Mouse (Mus musculus) left cerebral cortex, adult 2 months (tissue): ENCODE results near the gene Shisa7. TPM values are rescaled to one million over a fixed set of nuclear protein-coding genes. Genes with fewer than 3 reads are reported as not detected.
"Not testable (repeated sequence)": the region's sequence is repeated elsewhere in the genome, so short reads cannot be mapped to it uniquely, and the experiment has no call there.

Experiments used
- DNase-seq, 2 experiments: peaks; one replicate each; pipeline ENCODE4 v3.0.0; 2021 to 2022; ENCODE audit warnings: low spot score in 2 of 2, mixed read lengths in 1 of 2; ENCODE audit errors: extremely low spot score in 1 of 2
- H3K27ac ChIP-seq: fragments of 200-600 bp; 2 replicates; pipeline ENCODE4 v1.8.1; 2022
- H3K4me3 ChIP-seq: fragments of 200-600 bp; 2 replicates; pipeline ENCODE4 v1.8.1; 2022
- CTCF ChIP-seq: fragments of 200-600 bp; IDR thresholded peaks from 2 replicates; pipeline ENCODE4 v1.8.1; 2022; ENCODE audit warnings: antibody characterized with exemption, mild to moderate bottlenecking, moderate library complexity
- intact Hi-C: fragments of 180-260 bp; cut with DNase I; formaldehyde crosslinking; loops from one replicate; pipeline ENCODE4 v1.15.1; 2025
- long read RNA-seq, 2 experiments: library from polyadenylated mRNA; stranded (forward); transcript quantifications; one replicate each; pipeline ENCODE4 v2.0.0; 2021; ENCODE audit warnings: borderline mapping rate in 2 of 2
- total RNA-seq, 2 experiments: library from RNA; stranded (reverse); gene quantifications; 2 replicates each; pipeline ENCODE4 v1.2.3; 2021

Shisa7 gene
- 100 to 1,000 TPM; 134 to 138 TPM for total RNA-seq
- long read RNA-seq, experiment 1, full-length matches to known transcripts: 26 of 89 reads
- long read RNA-seq, experiment 1, partial matches to known transcripts: 14 of 89 reads
- long read RNA-seq, experiment 1, other reads (novel, unspliced or antisense): 49 of 89 reads
- long read RNA-seq, experiment 2, full-length matches to known transcripts: 10 of 60 reads
- long read RNA-seq, experiment 2, partial matches to known transcripts: 14 of 60 reads
- long read RNA-seq, experiment 2, other reads (novel, unspliced or antisense): 36 of 60 reads

DNA sequence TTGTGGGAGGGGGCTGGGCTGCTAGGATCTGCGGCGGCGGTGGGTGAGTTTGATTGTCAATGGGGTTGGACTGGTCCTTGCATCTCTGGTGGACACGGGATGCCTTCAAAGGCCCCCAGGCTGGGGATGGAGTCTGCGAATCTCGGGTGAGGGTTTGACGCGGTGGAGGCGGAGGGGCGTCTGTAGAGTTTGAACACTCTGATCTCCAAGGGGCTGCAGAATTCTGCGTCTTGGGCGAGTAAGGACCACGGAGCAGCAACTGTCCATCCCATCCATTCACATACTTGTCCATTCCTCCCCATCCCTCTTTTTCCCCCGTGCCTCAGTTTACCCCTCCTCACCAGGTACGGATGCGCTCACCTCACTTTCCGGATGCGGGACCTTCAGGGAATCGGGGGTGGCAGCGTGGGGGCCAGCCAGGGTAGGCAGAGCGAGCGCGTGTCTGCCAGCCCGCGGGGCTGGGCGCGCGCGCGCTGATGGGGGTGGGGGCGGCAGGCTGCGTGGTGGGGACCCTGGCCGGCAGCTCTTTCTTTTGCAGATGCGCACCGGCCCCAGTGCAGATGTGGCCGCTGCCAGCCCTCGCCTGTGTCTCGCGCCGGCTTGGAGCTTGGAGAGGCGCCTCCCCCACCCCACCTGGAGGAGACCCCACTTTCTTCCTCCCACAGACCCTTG, at the start of gene Shisa7:
Gene Shisa7 (minus strand): TSS at position 452 of the 672 bp plus-strand sequence.
- intact Hi-C loops: loop anchor here (2.0 to 10.0 kb wide), 2 partner anchors 70 to 210 kb away; partner anchors contain the start of genes Zfp580 and Zfp628
- TF ChIP-seq CTCF: no peak
- peak in 1 of 2 experiments; percentile 54 for DNase-seq
- peak within 1 kb of the TSS; percentile 55 for H3K4me3 ChIP-seq
- H3K27ac ChIP-seq: peak within 1 kb of the TSS; percentile 96

DNA sequence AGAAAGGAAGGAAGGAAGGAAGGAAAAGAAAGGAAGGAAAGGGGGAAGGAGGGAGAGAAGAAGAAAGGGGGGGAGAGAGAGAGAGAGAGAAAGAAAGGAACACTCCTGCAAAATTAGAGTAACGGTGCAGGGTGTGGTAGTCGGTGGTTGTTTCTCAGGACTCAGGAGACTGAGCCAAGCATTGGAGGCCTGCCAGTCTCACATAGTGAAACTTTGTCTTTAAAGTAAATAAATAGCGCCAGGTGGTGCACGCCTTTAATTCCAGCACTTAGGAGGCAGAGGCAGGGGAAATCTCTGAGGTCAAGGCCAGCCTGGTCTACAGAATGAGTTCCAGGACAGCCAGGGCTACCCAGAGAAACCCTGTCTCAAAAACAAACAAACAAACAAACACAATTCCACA, 42.2 kb upstream of the Shisa7 start:
- intact Hi-C loops: no loop called here
- no peak for DNase-seq
- no peak for TF ChIP-seq CTCF
- H3K4me3 ChIP-seq: no peak overlapping the region
- no peak overlapping the region for H3K27ac ChIP-seq

DNA sequence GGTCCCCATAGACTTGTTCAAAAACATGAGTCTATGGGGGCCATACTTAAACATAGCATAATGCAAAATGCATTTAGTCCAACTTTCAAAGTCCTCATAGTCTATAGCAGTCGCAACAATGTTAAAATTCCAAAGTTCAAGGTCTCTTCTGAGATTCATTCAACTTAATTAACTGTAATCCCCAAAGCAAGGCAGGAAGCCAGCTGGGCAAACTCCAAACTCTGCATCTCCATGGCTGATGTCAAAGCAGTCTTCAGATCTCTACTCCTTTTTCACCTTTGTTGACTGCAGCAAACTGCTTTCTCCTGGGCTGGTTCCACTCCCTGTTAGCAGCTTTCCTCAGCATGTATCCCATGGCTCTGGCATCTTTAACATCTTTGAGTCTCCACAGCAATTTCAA, 34.5 kb upstream of the Shisa7 start:
- H3K4me3 ChIP-seq, intact Hi-C loops, H3K27ac ChIP-seq, DNase-seq: not testable (repeated sequence)

DNA sequence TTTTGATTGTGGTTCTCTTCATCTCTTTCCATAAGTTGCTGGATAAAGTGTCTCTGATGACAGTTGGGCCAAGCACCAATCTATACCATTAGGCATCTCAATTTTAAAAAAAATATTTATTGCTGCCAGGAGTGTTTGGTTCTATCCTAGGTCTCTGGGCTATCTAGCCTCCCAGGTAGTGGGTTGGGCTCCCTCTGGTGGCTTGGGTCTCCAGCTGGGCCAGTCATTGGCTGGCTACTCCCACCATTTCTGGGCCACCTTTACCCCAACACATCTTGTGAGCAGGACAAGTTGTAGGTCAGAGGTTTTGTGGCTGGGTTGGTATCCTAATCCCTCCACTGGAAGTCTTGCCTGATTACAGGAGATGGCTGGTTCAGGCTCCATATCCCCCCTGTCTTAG, 33.7 kb upstream of the Shisa7 start:
- DNase-seq: no peak
- Histone ChIP-seq H3K4me3 (no peak overlapping the region), H3K27ac (no peak overlapping the region)
- intact Hi-C loops: no loop called here
- peak; percentile 20 for TF ChIP-seq CTCF

DNA sequence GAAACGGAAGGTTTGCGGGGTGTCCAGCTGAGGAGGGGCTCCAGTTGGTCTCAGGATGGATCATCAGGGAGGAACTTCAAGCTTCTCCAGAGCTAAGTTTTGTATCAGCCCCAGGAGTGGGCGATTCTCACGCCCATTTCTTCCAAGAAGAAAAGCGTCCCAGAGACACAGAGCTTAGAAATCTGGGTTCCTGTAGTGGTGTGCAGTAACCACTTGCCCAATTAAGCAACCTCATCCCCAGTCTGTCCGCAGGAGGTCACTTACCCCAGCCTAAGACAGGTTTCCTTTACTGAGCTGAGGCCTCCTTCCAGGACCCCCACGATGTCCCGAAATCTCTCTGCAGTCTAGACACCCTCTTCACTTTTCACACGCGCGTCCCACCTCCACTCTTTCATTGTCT, 32.7 kb upstream of the Shisa7 start:
- DNase-seq: no peak
- intact Hi-C loops: no loop called here

DNA sequence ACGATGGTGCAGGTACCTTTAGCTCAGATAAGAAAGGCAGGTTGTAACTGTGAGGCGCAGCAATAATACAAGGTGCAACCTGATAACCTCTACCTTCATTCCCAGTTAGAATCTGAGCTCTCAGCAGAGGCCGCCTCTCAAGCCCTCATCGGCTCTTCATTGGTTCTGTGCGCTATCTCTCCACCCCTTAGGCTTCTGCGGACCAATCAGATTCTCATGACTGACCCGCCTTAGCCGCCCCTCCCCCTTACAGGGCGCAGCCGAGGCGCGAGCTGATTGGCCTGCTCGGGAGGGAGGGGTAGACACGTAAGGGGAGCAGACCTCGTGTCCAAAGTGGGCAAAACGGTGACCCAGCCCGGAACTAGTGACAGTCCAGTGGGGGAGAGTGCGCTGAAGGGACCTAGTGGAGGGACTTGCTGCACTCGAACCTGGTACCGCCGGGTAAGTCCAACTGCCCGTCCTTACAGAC, 32.3 kb upstream of the Shisa7 start, which contains the start of gene Isoc2a:
Gene Isoc2a (plus strand): TSS at position 401 of the 469 bp plus-strand sequence.
- peak within 1 kb of the TSS; percentile 62 for H3K4me3 ChIP-seq
- DNase-seq: peak; percentile 78 to 86
- intact Hi-C loops: no loop called here
- no peak for TF ChIP-seq CTCF
- peak within 1 kb of the TSS; percentile 71; the same call in 1 of the 2 replicates for H3K27ac ChIP-seq

More for the DNA sequence above, 32.7 kb upstream of the Shisa7 start:
- no peak for TF ChIP-seq CTCF
- Histone ChIP-seq H3K4me3 (peak overlapping the region; percentile 62), H3K27ac (peak overlapping the region; percentile 71; the same call in 1 of the 2 replicates)

DNA sequence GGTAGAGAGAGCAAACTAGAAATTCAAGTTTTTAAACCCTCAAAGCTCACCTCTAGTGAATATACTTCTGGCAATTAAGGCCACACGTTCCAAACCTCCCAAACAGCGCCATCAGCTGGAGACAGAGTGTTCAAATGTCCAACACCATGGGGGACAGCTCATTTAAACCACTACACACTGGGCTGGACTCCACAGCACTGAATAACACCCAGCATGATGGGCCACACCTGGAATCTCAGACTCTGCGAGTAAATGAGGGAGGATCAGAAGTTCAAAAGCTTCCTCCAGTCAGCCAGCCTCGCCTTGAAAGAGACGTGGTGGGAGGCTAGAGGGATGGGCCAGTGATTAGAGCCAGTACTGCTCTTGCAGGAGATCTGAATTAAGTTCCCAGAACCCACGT, 25.6 kb upstream of the Shisa7 start, which contains the start of gene Isoc2b:
Gene Isoc2b (minus strand): TSS at position 126 of the 400 bp plus-strand sequence.
- Histone ChIP-seq H3K27ac (no peak within 1 kb of the TSS), H3K4me3 (no peak within 1 kb of the TSS)
- DNase-seq: no peak
- intact Hi-C loops: no loop called here
- no peak for TF ChIP-seq CTCF

DNA sequence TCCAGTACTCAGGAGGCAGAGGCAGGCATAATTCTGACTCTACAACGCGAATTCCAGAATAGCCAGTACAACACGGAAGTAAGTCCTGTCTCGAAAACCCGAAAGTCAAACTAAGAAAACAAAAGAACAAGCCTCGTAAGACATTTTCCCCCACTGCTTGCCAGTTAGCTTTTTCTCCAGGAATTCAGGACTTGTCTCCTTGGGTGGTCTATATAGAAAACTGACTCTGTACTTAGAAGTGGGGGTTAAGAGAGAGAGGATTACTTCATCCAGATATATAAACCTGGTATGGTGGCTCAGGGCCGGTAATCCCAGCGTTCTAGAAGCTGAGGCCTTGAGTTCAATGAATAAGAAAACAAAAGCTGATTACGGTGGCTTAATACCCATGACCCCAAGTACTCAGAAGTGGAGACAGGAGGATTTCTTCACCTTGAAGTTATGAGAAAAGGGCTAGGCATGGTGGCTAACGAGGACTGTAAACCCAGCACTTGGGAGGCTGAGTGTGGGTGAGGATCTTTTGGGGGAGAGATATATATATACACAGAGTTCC, 22.2 kb upstream of the Shisa7 start:
- intact Hi-C loops: loop anchor here (2.0 kb wide), 2 partner anchors 48 to 72 kb away; partner anchors contain the start of gene Zfp628
- no peak for DNase-seq
- Histone ChIP-seq H3K4me3 (peak overlapping the region; percentile 64), H3K27ac (peak overlapping the region; percentile 90)
- TF ChIP-seq CTCF: no peak

DNA sequence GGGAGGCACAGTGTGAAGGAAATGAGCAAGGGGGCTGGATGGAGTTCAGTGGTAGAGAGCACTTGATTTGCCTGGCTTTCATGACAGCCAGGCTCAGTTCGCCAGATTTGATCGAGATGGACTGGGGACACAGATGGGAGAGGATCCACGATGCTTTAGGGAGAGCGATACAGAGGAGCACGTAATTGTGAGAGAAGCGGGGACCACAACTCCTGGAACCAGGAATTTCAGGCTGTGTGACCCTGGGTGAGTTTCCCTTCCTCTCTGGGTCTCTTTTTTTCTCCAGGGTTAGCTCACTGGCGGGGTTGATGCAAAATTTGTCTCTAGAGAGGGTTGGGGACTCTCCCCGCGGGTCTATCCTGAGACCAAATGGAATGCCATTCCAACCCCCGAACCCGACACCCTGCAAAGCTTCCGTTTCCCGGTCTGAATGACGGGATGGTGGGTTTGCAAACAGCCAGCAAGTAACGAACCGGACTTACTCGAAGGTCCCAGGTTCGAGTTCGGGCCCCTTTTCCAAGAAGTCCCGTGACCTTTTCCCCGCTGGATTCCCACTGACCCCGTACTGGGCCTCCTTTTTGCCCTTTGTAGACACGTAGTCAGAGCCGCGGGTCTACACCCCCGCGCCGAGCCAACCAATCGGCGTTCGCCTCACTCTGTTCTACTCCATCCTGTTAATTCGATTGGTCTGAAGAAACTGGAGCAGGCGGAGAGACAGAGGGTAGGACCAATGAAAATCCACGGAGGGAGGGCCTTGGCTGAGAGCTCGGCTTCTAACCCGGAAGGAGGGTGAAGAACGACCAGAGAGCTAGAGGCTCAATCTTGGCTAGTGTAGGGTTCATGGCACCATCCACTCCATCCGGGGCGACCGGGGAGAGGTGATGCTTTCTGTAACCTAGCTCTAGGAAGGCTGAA, 21.3 kb upstream of the Shisa7 start:
- intact Hi-C loops: loop anchor here (2.0 kb wide), 2 partner anchors 49 to 73 kb away; partner anchors contain the start of gene Zfp628
- Histone ChIP-seq H3K27ac (peak overlapping the region; percentile 91), H3K4me3 (peak overlapping the region; percentile 64)
- peak; percentile 96 for DNase-seq
- no peak for TF ChIP-seq CTCF

DNA sequence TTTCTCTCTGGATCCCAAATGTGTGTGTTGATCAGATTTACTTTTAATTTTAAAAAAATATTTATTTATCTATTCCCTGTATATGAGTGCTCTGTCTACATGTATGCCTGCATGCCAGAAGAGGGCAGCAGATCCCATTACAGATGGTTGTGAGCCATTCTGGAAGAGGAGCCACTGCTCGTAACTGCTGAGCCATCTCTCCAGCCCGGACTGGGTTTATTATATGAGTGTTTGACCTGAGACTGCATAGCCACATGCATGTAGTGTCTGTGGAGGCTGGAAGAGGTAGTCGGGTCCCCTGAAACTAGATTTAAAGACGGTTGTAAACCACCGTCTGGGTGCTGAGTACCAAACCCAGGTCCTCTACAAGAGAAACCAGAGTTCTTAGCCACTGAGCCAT, 20.6 kb upstream of the Shisa7 start:
- no peak for DNase-seq
- intact Hi-C loops: no loop called here
- peak overlapping the region; percentile 64 for H3K4me3 ChIP-seq
- H3K27ac ChIP-seq: no peak overlapping the region
- TF ChIP-seq CTCF: peak; percentile 64
